Mouse (Mus musculus): ENCODE data around the gene Srp68. TPM values are rescaled to one million over a fixed set of nuclear protein-coding genes. Genes with fewer than 3 reads are reported as not detected.

Srp68 gene
- total and polyA plus RNA-seq, 3 experiments: 146 to 228 (median 180) TPM

DNA sequence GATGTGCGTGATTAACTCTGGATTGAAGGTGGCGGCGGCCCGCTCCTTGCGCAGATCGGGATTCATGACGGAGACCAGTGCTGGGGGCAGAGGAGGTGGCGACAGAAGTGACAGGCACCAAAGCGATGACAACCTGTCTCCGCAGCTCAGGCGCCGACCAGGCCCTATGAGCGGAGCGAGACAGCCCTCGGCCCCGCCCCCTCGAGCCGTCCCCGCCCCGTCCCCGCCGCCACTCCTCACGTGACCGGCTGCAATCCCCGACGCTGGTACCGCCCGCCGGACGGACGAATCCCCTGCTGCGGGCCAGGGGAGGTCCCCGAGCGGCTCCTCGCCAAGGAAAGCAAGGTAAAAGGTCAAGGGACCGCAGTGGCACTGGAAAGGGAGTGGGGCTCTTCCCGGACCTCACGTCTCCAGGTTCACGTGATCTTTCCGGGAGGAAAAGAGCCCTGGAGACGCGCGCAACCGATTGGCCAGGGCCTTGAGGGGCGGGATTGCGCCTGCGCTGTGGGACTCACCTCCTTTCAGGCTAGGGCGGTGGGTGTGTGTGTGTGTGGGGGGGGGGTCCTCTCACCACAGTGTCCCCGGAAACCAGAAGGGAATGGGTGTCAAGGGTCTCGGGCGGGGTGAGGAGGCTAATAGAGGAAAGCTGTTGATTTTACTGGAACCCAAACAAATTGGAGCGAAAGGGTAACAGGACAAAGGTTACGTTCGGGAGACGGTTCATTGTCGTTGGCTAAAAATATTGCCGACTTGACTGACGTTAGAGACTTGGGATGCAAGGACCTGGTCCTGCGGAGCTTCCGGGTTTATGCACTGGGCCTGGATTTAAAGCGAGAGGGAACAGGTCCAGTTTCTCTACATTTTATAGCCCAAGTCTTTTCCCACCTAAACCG is 75.1 kb downstream of the Srp68 start, which contains the start of the genes Ten1 and Acox1 (continued):
- TF ChIP-seq MAX (IDR thresholded peaks at IDR 0.05; ENCODE audit: low read length) (peak; percentile 79), UBTF (IDR thresholded peaks at IDR 0.05; ENCODE audit: borderline replicate concordance, insufficient read depth, low read depth, low read length) (no peak), NRF1 (IDR thresholded peaks at IDR 0.05; ENCODE audit: insufficient read depth, low read depth, low read length, poor library complexity, severe bottlenecking) (peak; percentile 84), POLR2AphosphoS2 (IDR thresholded peaks at IDR 0.05; ENCODE audit: low read length) (peak; percentile 61; the same call in 1 of the 2 replicates), CHD2 (IDR thresholded peaks at IDR 0.05; ENCODE audit: low read length) (peak; percentile 23; the same call in 1 of the 2 replicates), SMC3 (IDR thresholded peaks at IDR 0.05; ENCODE audit: low read depth, low read length) (0 out of 2 replicates have a peak, but pooled peaks have one; percentile 5), MAFK (IDR thresholded peaks at IDR 0.05; ENCODE audit: borderline replicate concordance, low read depth, low read length) (no peak), BHLHE40 (IDR thresholded peaks at IDR 0.05; ENCODE audit: borderline replicate concordance, low read depth, low read length) (peak; percentile 97), MYB (IDR thresholded peaks at IDR 0.05; ENCODE audit: low read depth, low read length) (peak; percentile 51; the same call in 1 of the 2 replicates), ZMIZ1 (IDR thresholded peaks at IDR 0.05; ENCODE audit: low read depth, low read length) (peak; percentile 74), CTCF (IDR thresholded peaks at IDR 0.05 in 2 of 3, conservative IDR thresholded peaks at IDR 0.05 in 1 of 3; ENCODE audit: control insufficient read depth in 1 of 3, insufficient read depth in 1 of 3, low read depth in 2 of 3, low read length in 3 of 3, poor library complexity in 1 of 3, severe bottlenecking in 1 of 3) (no peak), MYC (IDR thresholded peaks at IDR 0.05; ENCODE audit: low read depth, low read length) (no peak), MEF2A (IDR thresholded peaks at IDR 0.05; ENCODE audit: extremely low read depth, insufficient replicate concordance, low read depth, low read length, poor library complexity, severe bottlenecking) (0 out of 2 replicates have a peak, but pooled peaks have one; percentile 36), GABPA (IDR thresholded peaks at IDR 0.05; ENCODE audit: low read depth, low read length) (no peak), ETS1 (IDR thresholded peaks at IDR 0.05; ENCODE audit: low read depth, low read length) (peak; percentile 20; the same call in 1 of the 2 replicates), MAZ (IDR thresholded peaks at IDR 0.05; ENCODE audit: low read depth, low read length) (peak; percentile 98), NELFE (IDR thresholded peaks at IDR 0.05; ENCODE audit: low read depth, low read length) (peak; percentile 57), SIN3A (IDR thresholded peaks at IDR 0.05; ENCODE audit: low read length) (peak; percentile 87)

DNA sequence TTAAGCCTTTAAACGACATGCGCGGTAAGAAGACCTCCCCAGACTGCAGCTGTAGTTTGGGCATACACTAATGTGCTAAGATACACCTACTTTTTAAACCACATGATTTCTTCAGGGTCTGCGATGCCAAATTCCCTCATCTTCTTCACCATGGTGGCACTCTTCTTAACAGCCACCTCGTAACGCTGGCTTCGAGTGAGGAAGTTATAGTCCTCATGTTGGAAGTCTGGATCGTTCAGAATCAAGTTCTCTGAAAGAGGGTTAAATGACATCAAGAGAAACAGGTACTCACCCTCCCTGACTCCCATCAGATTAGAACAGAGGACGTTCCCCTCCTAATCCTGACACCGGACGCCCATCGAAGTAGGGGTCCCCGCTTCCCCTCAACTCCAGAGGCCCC is 75.9 kb downstream of the Srp68 start:
- Histone ChIP-seq H3K4me3 (ENCODE audit: control insufficient read depth in 1 of 2, insufficient read depth in 1 of 2, low read depth in 2 of 2, low read length in 2 of 2) (peak overlapping the region; percentile 90 to 94), H3K27ac (ENCODE audit: control insufficient read depth, low read depth, low read length) (peak overlapping the region; percentile 44), H3K9ac (ENCODE audit: control insufficient read depth, low read depth, low read length, poor library complexity, severe bottlenecking) (peak overlapping the region; percentile 73), H3K36me3 (ENCODE audit: control insufficient read depth in 1 of 2, insufficient read depth in 2 of 2, low read length in 2 of 2) (peaks cover 0 to 40% of the 10 kb centered on the region in 2 experiments; a peak in 2 of 4 replicates), H3K4me1 (ENCODE audit: control insufficient read depth in 1 of 2, insufficient read depth in 2 of 2, low read length in 2 of 2) (peaks cover 26 to 27% of the 10 kb centered on the region in 2 experiments), H3K79me2 (ENCODE audit: control insufficient read depth, insufficient read depth, low read length, poor library complexity) (peaks cover 8% of the 10 kb centered on the region), H3K9me3 (replicated peaks; ENCODE audit: insufficient read depth, low read length) (no peaks in the 10 kb centered on the region), H3K27me3 (ENCODE audit: control insufficient read depth in 1 of 2, insufficient read depth in 2 of 2, low read length in 2 of 2) (no peaks in the 10 kb centered on the region)
- DNase-seq (ENCODE audit: low read depth, low spot score): peak; percentile 64
- TF ChIP-seq EP300 (IDR thresholded peaks at IDR 0.05; ENCODE audit: low read depth in 1 of 2, low read length in 2 of 2) (no peak), KAT2A (conservative IDR thresholded peaks at IDR 0.05; ENCODE audit: low read depth, low read length) (no peak), SIN3A (IDR thresholded peaks at IDR 0.05; ENCODE audit: low read length) (no peak), USF2 (IDR thresholded peaks at IDR 0.05; ENCODE audit: borderline replicate concordance in 1 of 2, insufficient read depth in 1 of 2, low read depth in 1 of 2, low read length in 2 of 2) (no peak), CHD1 (IDR thresholded peaks at IDR 0.05; ENCODE audit: low read depth, low read length) (no peak)
